Mouse (Mus musculus): ENCODE measurements around the gene Gtf2h5. TPM values are rescaled to one million over a fixed set of nuclear protein-coding genes. Genes with fewer than 3 reads are reported as not detected.

Gtf2h5 gene
- total RNA-seq (2012; rRNA removed): 73.4 and 85.1 TPM in 2 replicates

DNA sequence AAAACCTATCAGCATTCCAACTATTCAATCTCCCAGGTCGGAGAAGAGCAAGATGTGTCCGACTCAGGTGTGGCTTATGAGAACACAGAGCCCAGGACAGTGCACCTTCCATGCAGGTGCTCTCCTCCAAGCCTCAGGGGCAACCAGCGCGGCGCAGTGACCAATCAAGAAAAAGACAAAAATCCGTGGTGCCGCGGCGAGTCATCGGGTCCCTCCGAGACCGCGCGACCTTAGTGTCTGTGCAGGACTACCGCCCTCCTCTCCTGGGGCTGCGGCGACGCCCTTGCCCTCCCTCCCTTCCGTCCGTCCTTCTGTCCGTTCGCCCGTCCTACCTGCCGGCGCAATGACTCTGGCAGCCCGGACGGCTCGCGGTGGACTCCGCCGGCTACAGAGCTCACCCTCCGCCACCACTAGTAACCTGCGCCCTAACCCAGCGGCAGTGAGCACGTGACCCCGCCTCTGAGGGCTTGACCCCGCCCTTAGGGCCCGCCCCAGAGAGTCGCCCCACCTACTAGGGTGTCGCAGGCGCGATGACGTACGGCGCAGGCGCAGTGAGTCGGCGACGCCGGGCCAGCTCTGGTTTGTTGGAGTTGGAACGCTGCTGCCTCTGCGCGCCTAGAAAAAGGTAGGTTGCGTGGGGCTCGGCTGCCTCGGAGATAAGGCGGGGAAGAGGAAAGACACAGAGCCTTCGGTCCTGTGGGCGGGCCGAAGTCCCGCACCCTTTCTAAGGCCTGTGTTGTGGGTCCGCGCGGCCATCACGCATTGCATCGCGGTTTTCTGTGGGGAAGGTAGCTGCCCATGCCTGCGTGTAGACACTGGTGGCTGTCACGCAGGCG is at the start of gene Gtf2h5, which contains the start of gene Serac1:
TSS of gene Gtf2h5 (plus strand) at position 500 of the 836 bp plus-strand sequence.
TSS of gene Serac1 (minus strand) at position 455 of the 836 bp plus-strand sequence.
- peak within 1 kb of the TSS; percentile 100 for H3K9ac ChIP-seq (ENCODE audit: insufficient read depth, low read depth, low read length, poor library complexity, severe bottlenecking)
- peak within 1 kb of the TSS; percentile 89 to 100 for H3K4me3 ChIP-seq (ENCODE audit: insufficient read depth in 1 of 2, low read depth in 1 of 2, low read length in 2 of 2, poor library complexity in 1 of 2, severe bottlenecking in 1 of 2)
- H3K4me1 ChIP-seq (ENCODE audit: control insufficient read depth in 2 of 2, insufficient read depth in 2 of 2, low read length in 2 of 2, poor library complexity in 1 of 2): no peaks in the 10 kb centered on the region
- peaks cover 2% of the 10 kb centered on the region; the same call in 1 of the 2 replicates for H3K36me3 ChIP-seq (ENCODE audit: control insufficient read depth, insufficient read depth, low read length, poor library complexity, severe bottlenecking)
- in situ Hi-C loops (cut with MboI; ENCODE audit: low sequenced_read_pairs in 2 of 2, unreplicated experiment in 2 of 2): no loop called here
- no peaks in the 10 kb centered on the region for H3K9me3 ChIP-seq (ENCODE audit: control insufficient read depth, insufficient read depth, low read depth, low read length)
- TF ChIP-seq MAFK (IDR thresholded peaks at IDR 0.05; ENCODE audit: insufficient read depth, low read depth, low read length): no peak
- no peak for TF ChIP-seq ZC3H11A (IDR thresholded peaks at IDR 0.05; ENCODE audit: borderline replicate concordance, low read depth, low read length)
- peak; percentile 84 for TF ChIP-seq HCFC1 (IDR thresholded peaks at IDR 0.05; ENCODE audit: borderline replicate concordance, insufficient read depth, low read length)
- no peak for TF ChIP-seq CHD2 (IDR thresholded peaks at IDR 0.05; ENCODE audit: low read depth, low read length)
- no peak for TF ChIP-seq ZNF384 (IDR thresholded peaks at IDR 0.05; ENCODE audit: low read depth, low read length)
- DNase-seq (ENCODE audit: low read depth, low spot score): peak; percentile 93
- peak within 1 kb of the TSS; percentile 87 for H3K27ac ChIP-seq (ENCODE audit: insufficient read depth, low read depth, low read length, poor library complexity, severe bottlenecking)

DNA sequence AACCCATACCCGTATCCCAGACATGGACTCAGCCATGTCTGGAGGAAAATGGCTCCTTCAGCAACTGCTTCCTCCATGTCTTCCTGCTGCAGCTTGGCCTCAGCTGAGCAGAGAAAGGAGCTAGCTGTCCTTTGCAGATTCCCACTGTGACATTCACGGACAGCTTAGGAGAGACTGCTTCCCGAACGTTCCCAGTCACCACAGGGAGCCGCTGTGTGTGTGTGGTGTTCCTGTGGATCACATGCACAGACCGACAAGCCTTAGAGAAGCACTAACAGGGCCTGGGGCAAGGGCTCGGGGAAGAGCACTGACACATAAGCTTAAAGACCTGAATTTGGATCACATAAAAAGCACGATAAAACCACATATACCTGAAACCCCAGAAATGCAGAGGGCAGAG is 43.9 kb upstream of the Gtf2h5 start:
- in situ Hi-C loops (cut with MboI; ENCODE audit: low sequenced_read_pairs in 2 of 2, unreplicated experiment in 2 of 2): no loop called here
- DNase-seq (ENCODE audit: low read depth, low spot score): no peak
- H3K36me3 ChIP-seq (ENCODE audit: control insufficient read depth, insufficient read depth, low read length, poor library complexity, severe bottlenecking): no peaks in the 10 kb centered on the region; the same call in 1 of the 2 replicates
- peaks cover 0 to 3% of the 10 kb centered on the region in 2 experiments; a peak in 1 of 4 replicates for H3K4me1 ChIP-seq (ENCODE audit: control insufficient read depth in 2 of 2, insufficient read depth in 2 of 2, low read length in 2 of 2, poor library complexity in 1 of 2)
- no peak overlapping the region for H3K4me3 ChIP-seq (ENCODE audit: insufficient read depth in 1 of 2, low read depth in 1 of 2, low read length in 2 of 2, poor library complexity in 1 of 2, severe bottlenecking in 1 of 2)
- H3K9me3 ChIP-seq (ENCODE audit: control insufficient read depth, insufficient read depth, low read depth, low read length): no peaks in the 10 kb centered on the region
- H3K27ac ChIP-seq (ENCODE audit: insufficient read depth, low read depth, low read length, poor library complexity, severe bottlenecking): no peak overlapping the region
- no peak overlapping the region for H3K9ac ChIP-seq (ENCODE audit: insufficient read depth, low read depth, low read length, poor library complexity, severe bottlenecking)
- no peak for TF ChIP-seq ZC3H11A (IDR thresholded peaks at IDR 0.05; ENCODE audit: borderline replicate concordance, low read depth, low read length)
- TF ChIP-seq MAFK (IDR thresholded peaks at IDR 0.05; ENCODE audit: insufficient read depth, low read depth, low read length): no peak
- TF ChIP-seq CHD2 (IDR thresholded peaks at IDR 0.05; ENCODE audit: low read depth, low read length): no peak
- no peak for TF ChIP-seq HCFC1 (IDR thresholded peaks at IDR 0.05; ENCODE audit: borderline replicate concordance, insufficient read depth, low read length)
- no peak for TF ChIP-seq ZNF384 (IDR thresholded peaks at IDR 0.05; ENCODE audit: low read depth, low read length)

GRCm38 (mm10) chr17:6036458-6036857 is 43.1 kb upstream of the Gtf2h5 start:
- no peak overlapping the region for H3K4me3 ChIP-seq (ENCODE audit: insufficient read depth in 1 of 2, low read depth in 1 of 2, low read length in 2 of 2, poor library complexity in 1 of 2, severe bottlenecking in 1 of 2)
- in situ Hi-C loops (cut with MboI; ENCODE audit: low sequenced_read_pairs in 2 of 2, unreplicated experiment in 2 of 2): no loop called here

GRCm38 (mm10) chr17:6036872-6037271 is 42.7 kb upstream of the Gtf2h5 start:
- Histone ChIP-seq H3K4me3 (ENCODE audit: insufficient read depth in 1 of 2, low read depth in 1 of 2, low read length in 2 of 2, poor library complexity in 1 of 2, severe bottlenecking in 1 of 2) (no peak overlapping the region), H3K27ac (ENCODE audit: insufficient read depth, low read depth, low read length, poor library complexity, severe bottlenecking) (no peak overlapping the region), H3K9me3 (ENCODE audit: control insufficient read depth, insufficient read depth, low read depth, low read length) (no peaks in the 10 kb centered on the region), H3K36me3 (ENCODE audit: control insufficient read depth, insufficient read depth, low read length, poor library complexity, severe bottlenecking) (no peaks in the 10 kb centered on the region; the same call in 1 of the 2 replicates), H3K4me1 (ENCODE audit: control insufficient read depth in 2 of 2, insufficient read depth in 2 of 2, low read length in 2 of 2, poor library complexity in 1 of 2) (peaks cover 0 to 3% of the 10 kb centered on the region in 2 experiments; a peak in 1 of 4 replicates), H3K9ac (ENCODE audit: insufficient read depth, low read depth, low read length, poor library complexity, severe bottlenecking) (no peak overlapping the region)
- TF ChIP-seq ZC3H11A (IDR thresholded peaks at IDR 0.05; ENCODE audit: borderline replicate concordance, low read depth, low read length) (no peak), HCFC1 (IDR thresholded peaks at IDR 0.05; ENCODE audit: borderline replicate concordance, insufficient read depth, low read length) (no peak), ZNF384 (IDR thresholded peaks at IDR 0.05; ENCODE audit: low read depth, low read length) (no peak)
- DNase-seq (ENCODE audit: low read depth, low spot score): no peak
- in situ Hi-C loops (cut with MboI; ENCODE audit: low sequenced_read_pairs in 2 of 2, unreplicated experiment in 2 of 2): no loop called here

More at GRCm38 (mm10) chr17:6036458-6036857, 43.1 kb upstream of the Gtf2h5 start:
- Histone ChIP-seq H3K36me3 (ENCODE audit: control insufficient read depth, insufficient read depth, low read length, poor library complexity, severe bottlenecking) (no peaks in the 10 kb centered on the region; the same call in 1 of the 2 replicates), H3K4me1 (ENCODE audit: control insufficient read depth in 2 of 2, insufficient read depth in 2 of 2, low read length in 2 of 2, poor library complexity in 1 of 2) (peaks cover 0 to 3% of the 10 kb centered on the region in 2 experiments; a peak in 1 of 4 replicates), H3K9ac (ENCODE audit: insufficient read depth, low read depth, low read length, poor library complexity, severe bottlenecking) (no peak overlapping the region), H3K9me3 (ENCODE audit: control insufficient read depth, insufficient read depth, low read depth, low read length) (no peaks in the 10 kb centered on the region), H3K27ac (ENCODE audit: insufficient read depth, low read depth, low read length, poor library complexity, severe bottlenecking) (no peak overlapping the region)
- no peak for DNase-seq (ENCODE audit: low read depth, low spot score)
- TF ChIP-seq CHD2 (IDR thresholded peaks at IDR 0.05; ENCODE audit: low read depth, low read length): no peak
- TF ChIP-seq ZC3H11A (IDR thresholded peaks at IDR 0.05; ENCODE audit: borderline replicate concordance, low read depth, low read length): no peak
- no peak for TF ChIP-seq MAFK (IDR thresholded peaks at IDR 0.05; ENCODE audit: insufficient read depth, low read depth, low read length)
- TF ChIP-seq ZNF384 (IDR thresholded peaks at IDR 0.05; ENCODE audit: low read depth, low read length): no peak
- no peak for TF ChIP-seq HCFC1 (IDR thresholded peaks at IDR 0.05; ENCODE audit: borderline replicate concordance, insufficient read depth, low read length)
